ENCODE assay signal across 17 mouse cellular contexts in the genomic region with DNA sequence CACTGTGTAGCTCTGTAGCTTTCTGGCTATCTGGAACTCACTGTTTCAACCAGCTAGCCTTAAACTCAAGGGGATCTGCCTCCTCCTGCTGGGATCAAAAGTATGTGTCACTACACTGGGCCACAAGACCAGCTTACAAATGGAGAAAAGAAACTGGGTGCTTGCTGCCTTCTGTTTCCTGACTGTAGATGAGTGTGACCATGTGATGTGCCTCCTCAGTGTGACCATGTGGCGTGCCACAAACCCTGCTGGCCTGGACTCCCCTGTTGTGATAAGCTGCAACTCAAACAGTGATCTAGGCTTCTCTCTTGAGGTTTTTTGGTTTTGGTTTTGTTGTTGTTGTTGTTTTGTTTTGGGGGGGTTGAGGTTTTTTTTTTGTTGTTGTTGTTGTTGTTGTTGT.
"Had no signal": no experiment of that assay in that cellular context is flagged by ENCODE, and none has a peak within 500 bp of the region (broad histone marks: within the 10 kb centered on the region; RNA-seq: fewer than 3 reads in every experiment).

No protein-coding gene starts in this region.

- H3K4me2 ChIP-seq: kidney, embryonic 15.5 days; limb, embryonic 12.5 days; liver, embryonic 13.5 days; lung, embryonic 15.5 days; midbrain, embryonic 12.5 days; neural tube, embryonic 13.5 days; stomach, embryonic 15.5 days had no signal

- ATAC-seq: liver, postnatal 0 days; midbrain, embryonic 16.5 days had no signal

- H3K9me3 ChIP-seq: kidney, embryonic 15.5 days; liver, embryonic 13.5 days; lung, embryonic 15.5 days; neural tube, embryonic 13.5 days; stomach, embryonic 15.5 days had no signal

- H3K4me3 ChIP-seq: kidney, embryonic 15.5 days; limb, embryonic 12.5 days; liver, embryonic 13.5 days; lung, embryonic 15.5 days; midbrain, embryonic 12.5 days; neural tube, embryonic 13.5 days; stomach, embryonic 15.5 days had no signal

- H3K36me3 ChIP-seq: kidney, embryonic 15.5 days; limb, embryonic 12.5 days; liver, embryonic 13.5 days; lung, embryonic 15.5 days; midbrain, embryonic 12.5 days; neural tube, embryonic 13.5 days; stomach, embryonic 15.5 days had no signal

- H3K9ac ChIP-seq: kidney, embryonic 15.5 days; limb, embryonic 12.5 days; liver, embryonic 13.5 days; liver, postnatal 0 days; lung, embryonic 15.5 days; midbrain, embryonic 12.5 days; neural tube, embryonic 13.5 days; stomach, embryonic 15.5 days had no signal

- DNase-seq: kidney, adult 2 months; kidney, postnatal 14 days; layer of hippocampus, postnatal 36 days; liver; liver, embryonic 13.5 days; liver, postnatal 0 days; lung, postnatal 14 days; right cerebral cortex, postnatal 25 days; thymus, adult 2 months; thymus, postnatal 25 days had no signal

- H3K27ac ChIP-seq: kidney, embryonic 15.5 days; limb, embryonic 12.5 days; liver, embryonic 13.5 days; lung, embryonic 15.5 days; midbrain, embryonic 12.5 days; neural tube, embryonic 13.5 days; stomach, embryonic 15.5 days had no signal

- H3K27me3 ChIP-seq: kidney, embryonic 15.5 days; limb, embryonic 12.5 days; liver, embryonic 13.5 days; lung, embryonic 15.5 days; midbrain, embryonic 12.5 days; neural tube, embryonic 13.5 days; stomach, embryonic 15.5 days had no signal
